9 mouse cellular contexts compared by ENCODE assay signal in genomic region chr5:123094238-123094991, GRCm38 (mm10). TPM values are rescaled to one million over a fixed set of nuclear protein-coding genes. Genes with fewer than 3 reads are reported as not detected.
DNase-seq lines count a peak whose midpoint lies in the region; ATAC-seq and TF ChIP-seq lines count a peak whose summit lies in the region.
"Had no signal": no experiment of that assay in that cellular context is flagged by ENCODE, and none has a peak within 500 bp of the region (broad histone marks: within the 10 kb centered on the region; RNA-seq: fewer than 3 reads in every experiment).

No protein-coding gene starts in this region.

- H3K27me3 ChIP-seq in lung, embryonic 15.5 days = no peaks in the 10 kb centered on the region
- no peaks in the 10 kb centered on the region for H3K27me3 ChIP-seq in kidney, postnatal 0 days (ENCODE audit: insufficient read depth, low read length)
- H3K27me3 ChIP-seq: forebrain, embryonic 12.5 days had no signal

- no peak for TF ChIP-seq CTCF in kidney, postnatal 0 days (IDR thresholded peaks at IDR 0.05; ENCODE audit: low read depth)

- peaks cover 3% of the 10 kb centered on the region; the same call in 1 of the 2 replicates for H3K4me1 ChIP-seq in lung, embryonic 15.5 days
- H3K4me1 ChIP-seq in kidney, postnatal 0 days (replicated peaks; ENCODE audit: insufficient read depth, low read length) = no peaks in the 10 kb centered on the region
- H3K4me1 ChIP-seq: forebrain, embryonic 12.5 days had no signal

- no peaks in the 10 kb centered on the region for H3K9me3 ChIP-seq in lung, embryonic 15.5 days
- no peaks in the 10 kb centered on the region for H3K9me3 ChIP-seq in kidney, postnatal 0 days (replicated peaks; ENCODE audit: low read length)
- H3K9me3 ChIP-seq: forebrain, embryonic 12.5 days had no signal

- 63% methylated on average over 25 of the region's 25 CpGs for WGBS in lung, embryonic 15.5 days
- WGBS in kidney, postnatal 0 days = 47% methylated on average over 25 of the region's 25 CpGs

- no peaks in the 10 kb centered on the region for H3K36me3 ChIP-seq in lung, embryonic 15.5 days
- H3K36me3 ChIP-seq in kidney, postnatal 0 days (ENCODE audit: insufficient read depth, low read length) = 0 out of 2 replicates have a peak, but pooled peaks cover 3% of the 10 kb centered on the region
- H3K36me3 ChIP-seq: forebrain, embryonic 12.5 days had no signal

- no peak overlapping the region for H3K4me3 ChIP-seq in lung, embryonic 15.5 days
- H3K4me3 ChIP-seq in kidney, postnatal 0 days (replicated peaks; ENCODE audit: low read depth, low read length) = no peak overlapping the region
- H3K4me3 ChIP-seq: forebrain, embryonic 12.5 days had no signal

- H3K9ac ChIP-seq in lung, embryonic 15.5 days = no peak overlapping the region
- no peak overlapping the region for H3K9ac ChIP-seq in kidney, postnatal 0 days (ENCODE audit: low read depth, low read length)
- H3K9ac ChIP-seq: forebrain, embryonic 12.5 days had no signal

- no peak for DNase-seq in lung, postnatal 14 days
- DNase-seq in kidney, postnatal 0 days (ENCODE audit: low spot score) = peak; percentile 68
- peak; percentile 56 to 73 for DNase-seq in spleen, postnatal 36 days (ENCODE audit: low spot score in 2 of 2)
- DNase-seq in natural killer cell, adult 2 months (ENCODE audit: low spot score in 2 of 2) = no peak
- DNase-seq in lung, postnatal 25 days (ENCODE audit: low spot score) = no peak
- DNase-seq: layer of hippocampus, postnatal 36 days had no signal

- no peak overlapping the region for H3K27ac ChIP-seq in lung, embryonic 15.5 days
- no peak overlapping the region for H3K27ac ChIP-seq in kidney, postnatal 0 days
- H3K27ac ChIP-seq: forebrain, embryonic 12.5 days had no signal

- peak; percentile 45; the same call in 1 of the 2 replicates for ATAC-seq in lung, embryonic 15.5 days (ENCODE audit: borderline replicate concordance, extremely low read depth, low FRiP score, low TSS enrichment)
- ATAC-seq in common myeloid progenitor, adult 5-6 weeks (replicated peaks; ENCODE audit: low read depth, poor library complexity, severe bottlenecking) = peak; percentile 61
- peak; percentile 54; the same call in 1 of the 2 replicates for ATAC-seq in kidney, postnatal 0 days (replicated peaks; ENCODE audit: low FRiP score, low read depth)

- H3K4me2 ChIP-seq in lung, embryonic 15.5 days = no peak overlapping the region
- peak overlapping the region; percentile 42 for H3K4me2 ChIP-seq in kidney, postnatal 0 days (ENCODE audit: low read length)
- H3K4me2 ChIP-seq: forebrain, embryonic 12.5 days had no signal

RNA-seq across cellular contexts. Expression of gene Tmem120b, which starts 26.2 kb away (rescaled TPM):
- 12.8 and 14.0 TPM in 2 replicates for polyA plus RNA-seq in lung, embryonic 15.5 days (2015; fragmentation: Nextera tagmentation; extraction: Ambion mirVana)
- 4.8 and 4.9 TPM in 2 replicates for total RNA-seq in common myeloid progenitor, adult 5-6 weeks (2017)
- 12.5 and 12.6 TPM in 2 replicates for polyA plus RNA-seq in kidney, postnatal 0 days (2015; fragmentation: Nextera tagmentation; extraction: Ambion mirVana)

RNA-seq across cellular contexts. Expression of gene Rhof, which starts 38.1 kb away (rescaled TPM):
- polyA plus RNA-seq in lung, embryonic 15.5 days (2015; fragmentation: Nextera tagmentation; extraction: Ambion mirVana) = 2.7 and 2.8 TPM in 2 replicates
- 3.4 TPM in 2 replicates for total RNA-seq in common myeloid progenitor, adult 5-6 weeks (2017)
- polyA plus RNA-seq in kidney, postnatal 0 days (2015; fragmentation: Nextera tagmentation; extraction: Ambion mirVana) = 3.2 and 3.3 TPM in 2 replicates

RNA-seq across cellular contexts. Expression of gene Setd1b, which starts 47.6 kb away (rescaled TPM):
- 8.7 and 9.2 TPM in 2 replicates for polyA plus RNA-seq in lung, embryonic 15.5 days (2015; fragmentation: Nextera tagmentation; extraction: Ambion mirVana)
- 6.3 and 7.7 TPM in 2 replicates for total RNA-seq in common myeloid progenitor, adult 5-6 weeks (2017)
- polyA plus RNA-seq in kidney, postnatal 0 days (2015; fragmentation: Nextera tagmentation; extraction: Ambion mirVana) = 7.0 and 7.1 TPM in 2 replicates

RNA-seq across cellular contexts. Expression of gene Morn3, which starts 47.6 kb away (rescaled TPM):
- polyA plus RNA-seq in lung, embryonic 15.5 days (2015; fragmentation: Nextera tagmentation; extraction: Ambion mirVana) = 1.3 and 1.5 TPM in 2 replicates
- not detected in 2 replicates for total RNA-seq in common myeloid progenitor, adult 5-6 weeks (2017)
- polyA plus RNA-seq in kidney, postnatal 0 days (2015; fragmentation: Nextera tagmentation; extraction: Ambion mirVana) = 0.46 TPM in 1 of 2 replicates, not detected in the other
- total RNA-seq: layer of hippocampus, postnatal 36 days had no signal

Comparison
In these comparisons a context has a peak if more than half of its experiments do, and no peak if none do; other contexts are left out.
1. DNase-seq: peak in kidney, postnatal 0 days (single experiment) and spleen, postnatal 36 days (2 of 2); none in lung, postnatal 14 days (single experiment), natural killer cell, adult 2 months (0 of 2) and lung, postnatal 25 days (single experiment).
2. Peak in every context shown above with its lines, with median percentiles within 50 percentile points of each other: ATAC-seq.